Mouse (Mus musculus): Measurements from ENCODE around the gene Cideb. TPM values are rescaled to one million over a fixed set of nuclear protein-coding genes. Genes with fewer than 3 reads are reported as not detected.

Gene Cideb
- polyA plus RNA-seq, 1 experiment from 2014 or later = 1.0 TPM

- peak; percentile 36; the same call in 1 of the 2 replicates for ATAC-seq (ENCODE audit: insufficient number of reproducible peaks, low FRiP score)
- Histone ChIP-seq H3K27me3 (replicated peaks) (peaks cover 43% of the 10 kb centered on the region), H3K36me3 (peaks cover 11% of the 10 kb centered on the region), H3K4me2 (peak overlapping the region; percentile 68), H3K9me3 (replicated peaks) (no peaks in the 10 kb centered on the region), H3K27ac (ENCODE audit: poor library complexity, severe bottlenecking) (no peak overlapping the region), H3K4me1 (replicated peaks) (peaks cover 40% of the 10 kb centered on the region), H3K9ac (peak overlapping the region; percentile 37; the same call in 1 of the 2 replicates), H3K4me3 (peak overlapping the region; percentile 18)
- WGBS = 14% methylated on average over 14 of the region's 14 CpGs
Observed at GRCm38 (mm10) chr14:55781310-55781709, 23.1 kb upstream of the Cideb start.

- Histone ChIP-seq H3K4me2 (peak overlapping the region; percentile 68; the same call in 1 of the 2 replicates), H3K36me3 (peaks cover 11% of the 10 kb centered on the region), H3K9me3 (replicated peaks) (no peaks in the 10 kb centered on the region), H3K4me3 (no peak overlapping the region), H3K27ac (ENCODE audit: poor library complexity, severe bottlenecking) (no peak overlapping the region), H3K4me1 (replicated peaks) (peaks cover 40% of the 10 kb centered on the region), H3K27me3 (replicated peaks) (peaks cover 37% of the 10 kb centered on the region), H3K9ac (no peak overlapping the region)
- no peak for ATAC-seq (ENCODE audit: insufficient number of reproducible peaks, low FRiP score)
- 68% methylated on average over 11 of the region's 11 CpGs for WGBS
Observed at GRCm38 (mm10) chr14:55780736-55781135, 22.5 kb upstream of the Cideb start.

DNA sequence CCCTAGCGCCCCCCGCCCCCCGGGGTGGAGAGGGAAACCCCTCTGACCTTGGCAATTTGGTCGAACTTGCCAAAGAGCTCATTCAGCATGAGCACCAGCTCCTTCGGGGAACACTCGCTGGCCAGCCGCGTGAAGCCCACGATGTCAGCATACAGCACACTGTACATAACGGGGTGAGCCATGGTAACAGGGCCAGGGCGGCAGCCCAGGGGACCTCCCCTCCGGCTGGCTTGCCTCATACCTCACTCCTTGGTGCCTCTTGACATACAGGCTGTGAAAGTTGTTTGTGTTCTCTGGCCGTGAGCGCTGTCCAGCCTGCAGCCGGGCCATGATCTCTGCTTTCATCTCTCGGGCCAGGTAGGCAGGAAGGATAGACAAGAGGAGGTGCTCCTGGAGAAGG, 21.4 kb upstream of the Cideb start:
- Histone ChIP-seq H3K9me3 (replicated peaks) (no peaks in the 10 kb centered on the region), H3K9ac (no peak overlapping the region), H3K4me3 (no peak overlapping the region), H3K4me1 (replicated peaks) (peaks cover 38% of the 10 kb centered on the region), H3K36me3 (peaks cover 18% of the 10 kb centered on the region), H3K4me2 (no peak overlapping the region), H3K27me3 (replicated peaks) (peaks cover 27% of the 10 kb centered on the region), H3K27ac (ENCODE audit: poor library complexity, severe bottlenecking) (no peak overlapping the region)
- WGBS = 50% methylated on average over 16 of the region's 16 CpGs
- no peak for ATAC-seq (ENCODE audit: insufficient number of reproducible peaks, low FRiP score)

DNA sequence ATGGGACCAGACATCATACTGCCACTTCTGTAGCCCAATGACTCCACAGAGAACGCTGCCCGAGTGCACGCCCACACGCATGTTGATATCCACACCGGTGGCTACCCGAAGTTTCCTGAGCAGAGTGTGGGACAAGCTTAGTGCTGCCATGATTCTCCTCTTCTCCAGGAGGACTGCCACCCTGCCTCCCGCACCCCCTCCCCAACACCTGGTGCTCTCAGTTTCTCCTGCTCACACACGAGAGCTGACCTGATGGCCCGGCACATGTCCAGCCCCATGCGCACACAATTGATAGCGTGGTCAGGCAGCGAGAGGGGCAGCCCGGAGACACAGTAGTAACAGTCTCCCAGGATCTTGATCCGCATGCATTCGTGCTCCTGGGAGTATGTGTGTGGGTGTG, 20.4 kb upstream of the Cideb start:
- no peak overlapping the region for H3K4me3 ChIP-seq
- H3K9ac ChIP-seq = no peak overlapping the region
- H3K4me2 ChIP-seq = no peak overlapping the region
- H3K4me1 ChIP-seq (replicated peaks) = peaks cover 29% of the 10 kb centered on the region
- H3K27me3 ChIP-seq (replicated peaks) = peaks cover 18% of the 10 kb centered on the region
- no peak for ATAC-seq (ENCODE audit: insufficient number of reproducible peaks, low FRiP score)
- H3K36me3 ChIP-seq = peaks cover 23% of the 10 kb centered on the region
- 86% methylated on average over 15 of the region's 15 CpGs for WGBS
- no peaks in the 10 kb centered on the region for H3K9me3 ChIP-seq (replicated peaks)
- H3K27ac ChIP-seq (ENCODE audit: poor library complexity, severe bottlenecking) = no peak overlapping the region

DNA sequence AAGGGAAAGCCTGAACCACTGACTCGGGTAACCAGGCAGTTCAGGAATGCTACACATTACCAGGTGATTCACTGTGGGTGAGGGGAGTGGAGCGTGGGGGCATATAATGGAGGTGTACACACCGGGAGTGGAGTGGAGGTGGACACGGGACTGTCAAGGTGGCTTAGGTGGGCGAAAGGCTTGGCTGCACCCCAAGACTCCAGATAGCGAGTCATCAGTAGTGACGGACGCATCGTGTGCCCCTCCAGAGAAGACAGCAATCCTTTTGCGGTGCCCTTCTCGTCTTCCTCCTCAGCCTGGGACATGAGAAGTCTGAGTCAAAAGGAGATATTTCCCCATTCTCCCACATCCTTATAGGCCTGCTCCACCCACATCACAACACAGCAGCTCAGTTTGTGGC, 19.5 kb upstream of the Cideb start:
- Histone ChIP-seq H3K4me2 (no peak overlapping the region), H3K9ac (no peak overlapping the region), H3K27me3 (replicated peaks) (peaks cover 17% of the 10 kb centered on the region), H3K4me1 (replicated peaks) (peaks cover 25% of the 10 kb centered on the region), H3K27ac (ENCODE audit: poor library complexity, severe bottlenecking) (no peak overlapping the region), H3K4me3 (no peak overlapping the region), H3K9me3 (replicated peaks) (no peaks in the 10 kb centered on the region), H3K36me3 (peaks cover 29% of the 10 kb centered on the region)
- 83% methylated on average over 11 of the region's 11 CpGs for WGBS
- no peak for ATAC-seq (ENCODE audit: insufficient number of reproducible peaks, low FRiP score)

- ATAC-seq (ENCODE audit: insufficient number of reproducible peaks, low FRiP score) = no peak
- 18% methylated on average over 3 of the region's 3 CpGs for WGBS
- peaks cover 25% of the 10 kb centered on the region for H3K4me1 ChIP-seq (replicated peaks)
- no peak overlapping the region for H3K4me3 ChIP-seq
- H3K9me3 ChIP-seq (replicated peaks) = no peaks in the 10 kb centered on the region
- no peak overlapping the region for H3K9ac ChIP-seq
- H3K4me2 ChIP-seq = no peak overlapping the region
- H3K27me3 ChIP-seq (replicated peaks) = peaks cover 11% of the 10 kb centered on the region
- H3K27ac ChIP-seq (ENCODE audit: poor library complexity, severe bottlenecking) = no peak overlapping the region
- peaks cover 29% of the 10 kb centered on the region for H3K36me3 ChIP-seq
Observed at GRCm38 (mm10) chr14:55777176-55777575, 18.9 kb upstream of the Cideb start.

- ATAC-seq (ENCODE audit: insufficient number of reproducible peaks, low FRiP score) = no peak
- peaks cover 22% of the 10 kb centered on the region for H3K4me1 ChIP-seq (replicated peaks)
- H3K4me3 ChIP-seq = no peak overlapping the region
- no peak overlapping the region for H3K4me2 ChIP-seq
- 47% methylated on average over 7 of the region's 7 CpGs for WGBS
- peaks cover 29% of the 10 kb centered on the region for H3K36me3 ChIP-seq
- H3K27me3 ChIP-seq (replicated peaks) = peaks cover 8% of the 10 kb centered on the region
- H3K9ac ChIP-seq = no peak overlapping the region
- H3K27ac ChIP-seq (ENCODE audit: poor library complexity, severe bottlenecking) = no peak overlapping the region
- H3K9me3 ChIP-seq (replicated peaks) = no peaks in the 10 kb centered on the region
Observed at GRCm38 (mm10) chr14:55776711-55777110, 18.5 kb upstream of the Cideb start.

DNA sequence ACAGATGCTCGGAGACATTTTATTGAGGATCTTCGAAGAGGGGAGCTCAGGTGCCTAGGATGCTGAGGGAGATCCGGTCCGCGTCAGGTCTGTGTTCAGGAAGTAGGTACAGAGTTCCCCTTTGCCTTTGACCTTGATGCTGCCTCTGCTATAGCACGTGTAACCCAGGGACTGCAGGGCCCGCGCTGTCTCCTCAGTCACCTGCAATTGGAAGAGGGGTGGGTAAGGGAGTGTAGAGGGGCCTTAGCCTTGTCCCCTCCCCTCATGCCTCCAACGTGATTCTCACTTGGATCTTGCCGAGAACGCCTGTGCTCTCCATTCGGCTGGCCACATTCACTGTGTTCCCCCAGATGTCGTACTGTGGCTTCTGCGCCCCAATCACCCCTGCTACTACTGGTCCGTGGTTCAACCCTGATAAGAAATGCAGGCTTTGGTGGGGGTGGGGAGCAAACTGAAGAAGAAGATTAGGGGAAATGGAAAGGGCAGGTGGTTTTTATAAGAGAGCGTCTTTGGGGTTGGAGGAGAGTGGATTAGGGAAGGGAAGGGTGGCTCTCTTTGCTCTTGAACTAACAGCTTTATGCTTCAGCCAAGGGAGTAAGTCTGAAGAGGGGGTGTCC, 10.9 kb upstream of the Cideb start:
- H3K4me3 ChIP-seq = no peak overlapping the region
- H3K27ac ChIP-seq (ENCODE audit: poor library complexity, severe bottlenecking) = no peak overlapping the region
- no peak for ATAC-seq (ENCODE audit: insufficient number of reproducible peaks, low FRiP score)
- peaks cover 11% of the 10 kb centered on the region for H3K4me1 ChIP-seq (replicated peaks)
- no peaks in the 10 kb centered on the region for H3K9me3 ChIP-seq (replicated peaks)
- peaks cover 12% of the 10 kb centered on the region; the same call in 1 of the 2 replicates for H3K36me3 ChIP-seq
- WGBS = 68% methylated on average over 16 of the region's 16 CpGs
- H3K4me2 ChIP-seq = no peak overlapping the region
- H3K27me3 ChIP-seq (replicated peaks) = peaks cover 44% of the 10 kb centered on the region
- no peak overlapping the region for H3K9ac ChIP-seq

DNA sequence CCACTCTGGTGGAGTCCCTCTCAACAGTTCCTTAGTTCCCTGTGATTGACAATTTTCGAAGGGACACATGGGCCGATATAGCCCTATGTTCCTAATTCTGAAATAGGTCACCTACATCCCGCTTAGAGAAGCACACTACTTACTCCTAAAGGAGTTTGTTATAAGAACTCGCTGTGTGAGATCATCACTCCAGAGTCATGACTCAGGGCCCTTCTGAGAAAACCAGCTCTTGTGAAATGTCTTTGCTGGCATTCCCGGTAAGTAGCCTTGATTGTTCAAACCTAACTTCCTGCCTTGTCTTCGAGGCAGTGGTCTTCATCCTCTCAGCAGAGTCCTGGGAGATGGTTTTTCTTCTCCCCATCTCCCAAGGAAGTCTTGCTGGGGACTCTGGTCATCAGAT, 10.3 kb upstream of the Cideb start:
- Histone ChIP-seq H3K36me3 (0 out of 2 replicates have a peak, but pooled peaks cover 9% of the 10 kb centered on the region), H3K27me3 (replicated peaks) (peaks cover 44% of the 10 kb centered on the region), H3K4me2 (no peak overlapping the region; the same call in 1 of the 2 replicates), H3K9ac (no peak overlapping the region), H3K4me1 (replicated peaks) (peaks cover 14% of the 10 kb centered on the region), H3K4me3 (no peak overlapping the region), H3K27ac (ENCODE audit: poor library complexity, severe bottlenecking) (no peak overlapping the region), H3K9me3 (replicated peaks) (no peaks in the 10 kb centered on the region)
- 78% methylated on average over 6 of the region's 6 CpGs for WGBS
- no peak for ATAC-seq (ENCODE audit: insufficient number of reproducible peaks, low FRiP score)

DNA sequence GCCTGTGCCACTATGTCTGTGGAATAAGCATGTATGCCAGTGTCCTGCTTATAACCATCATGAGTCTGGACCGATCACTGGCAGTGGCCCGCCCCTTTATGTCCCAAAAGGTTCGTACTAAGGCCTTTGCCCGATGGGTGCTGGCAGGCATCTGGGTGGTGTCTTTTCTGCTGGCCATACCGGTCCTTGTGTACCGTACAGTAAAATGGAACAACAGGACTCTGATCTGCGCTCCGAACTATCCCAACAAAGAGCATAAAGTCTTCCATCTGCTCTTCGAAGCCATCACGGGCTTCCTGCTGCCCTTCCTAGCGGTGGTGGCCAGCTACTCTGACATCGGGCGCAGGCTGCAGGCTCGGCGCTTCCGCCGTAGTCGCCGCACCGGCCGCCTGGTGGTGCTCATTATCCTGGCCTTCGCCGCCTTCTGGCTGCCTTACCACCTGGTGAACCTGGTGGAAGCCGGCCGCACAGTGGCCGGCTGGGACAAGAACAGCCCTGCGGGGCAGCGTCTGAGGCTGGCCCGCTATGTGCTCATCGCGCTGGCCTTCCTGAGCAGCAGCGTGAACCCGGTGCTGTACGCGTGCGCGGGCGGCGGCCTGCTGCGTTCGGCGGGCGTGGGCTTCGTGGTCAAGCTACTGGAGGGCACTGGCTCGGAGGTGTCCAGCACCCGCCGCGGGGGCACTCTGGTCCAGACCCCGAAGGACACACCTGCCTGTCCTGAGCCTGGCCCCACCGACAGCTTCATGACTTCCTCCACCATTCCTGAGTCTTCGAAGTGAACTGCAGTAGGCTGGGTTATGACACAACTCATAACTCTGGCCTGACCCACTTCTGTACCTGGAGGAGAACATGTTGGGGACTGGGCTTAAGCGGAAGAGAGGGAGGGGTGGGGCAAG, 9.5 kb upstream of the Cideb start:
- H3K4me3 ChIP-seq = peak overlapping the region; percentile 42
- H3K4me2 ChIP-seq = peak overlapping the region; percentile 80
- no peaks in the 10 kb centered on the region for H3K9me3 ChIP-seq (replicated peaks)
- no peak overlapping the region for H3K27ac ChIP-seq (ENCODE audit: poor library complexity, severe bottlenecking)
- peak; percentile 41; the same call in 1 of the 2 replicates for ATAC-seq (ENCODE audit: insufficient number of reproducible peaks, low FRiP score)
- H3K27me3 ChIP-seq (replicated peaks) = peaks cover 44% of the 10 kb centered on the region
- 0 out of 2 replicates have a peak, but pooled peaks cover 4% of the 10 kb centered on the region for H3K36me3 ChIP-seq
- H3K9ac ChIP-seq = peak overlapping the region; percentile 68
- WGBS = 12% methylated on average over 52 of the region's 52 CpGs
- H3K4me1 ChIP-seq (replicated peaks) = peaks cover 22% of the 10 kb centered on the region

GRCm38 (mm10) chr14:55765696-55766095, 7.4 kb upstream of the Cideb start, which contains the start of gene Ltb4r1:
Gene Ltb4r1 (plus strand): TSS chr14:55765962.
- Histone ChIP-seq H3K9me3 (replicated peaks) (no peaks in the 10 kb centered on the region), H3K4me3 (no peak within 1 kb of the TSS), H3K4me2 (no peak within 1 kb of the TSS), H3K36me3 (0 out of 2 replicates have a peak, but pooled peaks cover 4% of the 10 kb centered on the region), H3K4me1 (replicated peaks) (peaks cover 31% of the 10 kb centered on the region), H3K27me3 (replicated peaks) (peaks cover 58% of the 10 kb centered on the region), H3K27ac (ENCODE audit: poor library complexity, severe bottlenecking) (no peak within 1 kb of the TSS), H3K9ac (no peak within 1 kb of the TSS)
- WGBS = 66% methylated on average over 4 of the region's 4 CpGs
- no peak for ATAC-seq (ENCODE audit: insufficient number of reproducible peaks, low FRiP score)
